Comparison of ENCODE assay signal across 8 mouse cellular contexts in the genomic region with DNA sequence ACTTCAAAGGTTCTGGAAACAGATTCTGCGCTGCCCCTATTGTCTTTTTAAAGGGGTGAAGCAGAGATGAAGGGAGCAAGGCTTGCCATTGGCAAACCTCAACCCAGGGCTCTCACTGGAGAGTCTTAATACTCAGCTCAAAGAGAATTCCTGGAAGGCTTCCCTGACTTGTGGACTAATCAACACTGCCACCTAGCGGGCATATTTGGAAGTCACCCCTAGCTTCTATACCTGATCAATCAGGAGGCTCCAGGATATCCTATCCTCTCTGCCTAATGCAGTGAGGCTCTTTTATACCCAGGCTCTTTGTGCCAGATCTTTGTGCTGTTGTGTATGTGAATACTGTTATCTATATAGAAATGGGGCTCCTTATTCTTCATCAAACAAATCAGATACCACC. TPM values are rescaled to one million over a fixed set of nuclear protein-coding genes. Genes with fewer than 3 reads are reported as not detected.
DNase-seq lines count a peak whose midpoint lies in the region; ATAC-seq and TF ChIP-seq lines count a peak whose summit lies in the region.

No protein-coding gene starts in this region.

- H3K27me3 ChIP-seq in forebrain, embryonic 11.5 days (ENCODE audit: control insufficient read depth, insufficient read depth, low read length) = no peaks in the 10 kb centered on the region

- 0 out of 2 replicates have a peak, but pooled peaks have one; percentile 30 for ATAC-seq in forebrain, embryonic 11.5 days (replicated peaks; ENCODE audit: low FRiP score)
- 0 out of 2 replicates have a peak, but pooled peaks have one; percentile 46 for ATAC-seq in neutrophil, adult 5-6 weeks (ENCODE audit: extremely low read depth, insufficient number of reproducible peaks, low FRiP score, poor library complexity, severe bottlenecking)

- H3K27ac ChIP-seq in ES-E14 (ENCODE audit: insufficient read depth, low read depth, low read length, poor library complexity, severe bottlenecking) = no peak overlapping the region
- no peak overlapping the region for H3K27ac ChIP-seq in forebrain, embryonic 11.5 days (ENCODE audit: low read depth, low read length)

- DNase-seq in ES-E14 (ENCODE audit: low read depth, low spot score) = peak; percentile 73
- DNase-seq in c-Kit-negative CD71-positive TER-119-positive erythroid progenitor cells, embryonic 14.5 days (ENCODE audit: low read depth, low spot score) = peak; percentile 44
- DNase-seq in forebrain, embryonic 11.5 days (ENCODE audit: low spot score) = peak; percentile 86
- DNase-seq in heart, postnatal 25 days (ENCODE audit: low spot score) = peak; percentile 21
- DNase-seq in large intestine, adult 2 months (ENCODE audit: low read depth, low spot score) = peak; percentile 40
- peak; percentile 56 to 66 for DNase-seq in lung, adult 18-20 months
- DNase-seq in thymus, postnatal 0 days (ENCODE audit: low spot score) = peak; percentile 50

- no peaks in the 10 kb centered on the region for H3K9me3 ChIP-seq in ES-E14 (ENCODE audit: control insufficient read depth, insufficient read depth, low read depth, low read length)
- H3K9me3 ChIP-seq in forebrain, embryonic 11.5 days (ENCODE audit: control insufficient read depth, low read length) = no peaks in the 10 kb centered on the region

- no peaks in the 10 kb centered on the region for H3K36me3 ChIP-seq in ES-E14 (ENCODE audit: control insufficient read depth, insufficient read depth, low read length, poor library complexity, severe bottlenecking)
- no peaks in the 10 kb centered on the region for H3K36me3 ChIP-seq in forebrain, embryonic 11.5 days (ENCODE audit: control insufficient read depth, insufficient read depth, low read length)

- H3K4me3 ChIP-seq in ES-E14 (ENCODE audit: insufficient read depth in 1 of 2, low read depth in 1 of 2, low read length in 2 of 2, poor library complexity in 1 of 2, severe bottlenecking in 1 of 2) = no peak overlapping the region
- no peak overlapping the region for H3K4me3 ChIP-seq in forebrain, embryonic 11.5 days (ENCODE audit: low read depth, low read length)

- intact Hi-C loops in heart, postnatal 25 days (cut with DNase I) = loop anchor here (2.0 to 10.0 kb wide), 4 partner anchors 133 to 933 kb away; no protein-coding TSS in a partner anchor

- H3K4me1 ChIP-seq in ES-E14 (ENCODE audit: control insufficient read depth in 2 of 2, insufficient read depth in 2 of 2, low read length in 2 of 2, poor library complexity in 1 of 2) = no peaks in the 10 kb centered on the region
- H3K4me1 ChIP-seq in forebrain, embryonic 11.5 days (replicated peaks; ENCODE audit: control insufficient read depth, insufficient read depth, low read length) = no peaks in the 10 kb centered on the region

- WGBS in forebrain, embryonic 11.5 days = 0% methylated on average over 2 of the region's 2 CpGs
- WGBS in large intestine, adult 2 months = 6% methylated on average over 2 of the region's 2 CpGs

- in situ Hi-C loops in ES-E14 (cut with MboI; ENCODE audit: low sequenced_read_pairs in 2 of 2, unreplicated experiment in 2 of 2) = no loop called here

- no peak overlapping the region for H3K4me2 ChIP-seq in forebrain, embryonic 11.5 days (ENCODE audit: low read depth, low read length, severe bottlenecking)

- H3K9ac ChIP-seq in ES-E14 (ENCODE audit: insufficient read depth, low read depth, low read length, poor library complexity, severe bottlenecking) = no peak overlapping the region
- H3K9ac ChIP-seq in forebrain, embryonic 11.5 days (ENCODE audit: low read length) = no peak overlapping the region

TF ChIP-seq in ES-E14, 5 proteins besides CTCF, POLR2A, EP300 and RAD21:
- TF ChIP-seq ZC3H11A (IDR thresholded peaks at IDR 0.05; ENCODE audit: borderline replicate concordance, low read depth, low read length) (peak; percentile 56), HCFC1 (IDR thresholded peaks at IDR 0.05; ENCODE audit: borderline replicate concordance, insufficient read depth, low read length) (no peak)
TF ChIP-seq in ES-E14: peak in this region for 1.

RNA-seq across cellular contexts. Expression of a gene that starts 28.0 kb away (rescaled TPM):
- total RNA-seq in ES-E14 (2012; rRNA removed) = 6.4 and 6.9 TPM in 2 replicates
- polyA plus RNA-seq in forebrain, embryonic 11.5 days (2014; fragmentation: Nextera tagmentation; extraction: Ambion mirVana) = 5.6 and 7.4 TPM in 2 replicates
- total RNA-seq in heart, postnatal 25 days (2021) = 10 to 100 TPM; 20.8 to 21.4 TPM
- polyA plus RNA-seq in large intestine, adult 2 months (2012; rRNA removed) = 28.1 and 58.3 TPM in 2 replicates
- total RNA-seq in neutrophil, adult 5-6 weeks (2017) = 20.7 and 21.1 TPM in 2 replicates
- polyA plus RNA-seq in thymus, postnatal 0 days (2015; fragmentation: Nextera tagmentation; extraction: Ambion mirVana) = 2.5 and 3.9 TPM in 2 replicates

Comparison
In these comparisons a context has a peak if more than half of its experiments do, and no peak if none do; other contexts are left out.
1. DNase-seq: peak in every context shown above with its lines; median percentile 86 in forebrain, embryonic 11.5 days; 73 in ES-E14; 61 in lung, adult 18-20 months; 50 in thymus, postnatal 0 days; 44 in c-Kit-negative CD71-positive TER-119-positive erythroid progenitor cells, embryonic 14.5 days; 40 in large intestine, adult 2 months; 21 in heart, postnatal 25 days.